Mouse (Mus musculus): ENCODE data around the gene Xrcc4.

The Xrcc4 gene

DNA sequence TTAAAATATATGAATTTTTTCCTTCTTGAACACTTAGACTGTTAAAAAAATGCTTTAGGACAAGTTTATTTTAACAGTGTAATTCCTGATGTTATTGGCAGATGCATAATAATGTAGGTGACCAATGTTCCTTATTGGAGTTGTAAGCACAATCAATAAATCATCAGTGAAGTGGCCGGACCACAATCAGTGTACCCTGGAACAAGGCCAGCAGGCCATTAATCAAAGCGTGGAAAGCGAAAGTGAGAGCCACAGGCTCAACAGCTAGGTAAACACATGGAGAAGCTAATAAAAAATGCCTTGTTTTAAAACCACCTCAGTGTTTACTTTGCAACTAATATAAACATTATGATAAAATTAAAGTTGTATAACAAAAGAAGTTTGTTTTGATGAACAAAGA is 159.9 kb downstream of the Xrcc4 start:
- peak; percentile 55 for DNase-seq

DNA sequence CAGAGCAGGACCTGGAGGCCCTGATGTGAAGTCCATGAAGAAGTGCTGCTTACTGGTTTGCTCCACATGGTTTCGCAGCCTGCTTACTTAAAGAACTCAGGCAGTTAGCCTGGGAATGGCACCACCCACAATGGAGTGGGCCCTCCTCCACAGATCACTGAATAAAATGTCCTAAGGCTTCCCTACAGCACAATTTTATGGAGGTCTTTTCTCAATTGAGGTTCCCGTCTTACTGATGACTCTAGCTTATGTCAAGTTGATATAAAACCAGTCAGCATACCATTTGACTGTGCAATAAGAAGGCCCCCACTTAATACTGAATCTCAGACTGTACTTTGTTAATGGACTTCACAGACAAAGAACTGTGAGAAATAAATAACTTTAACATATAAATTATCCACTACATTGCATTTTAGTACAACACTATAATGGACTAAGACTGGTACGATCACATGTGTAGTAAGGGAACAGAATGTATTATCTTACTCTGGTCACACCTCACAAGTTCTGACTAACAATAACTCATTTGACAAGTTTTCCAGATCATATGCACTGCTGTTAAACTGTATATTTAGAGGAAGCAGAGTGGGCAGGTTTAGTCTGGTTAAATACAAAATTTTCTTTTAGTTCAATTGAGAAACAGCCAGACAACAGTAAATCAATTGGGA is 170.5 kb downstream of the Xrcc4 start:
- DNase-seq: no peak

DNA sequence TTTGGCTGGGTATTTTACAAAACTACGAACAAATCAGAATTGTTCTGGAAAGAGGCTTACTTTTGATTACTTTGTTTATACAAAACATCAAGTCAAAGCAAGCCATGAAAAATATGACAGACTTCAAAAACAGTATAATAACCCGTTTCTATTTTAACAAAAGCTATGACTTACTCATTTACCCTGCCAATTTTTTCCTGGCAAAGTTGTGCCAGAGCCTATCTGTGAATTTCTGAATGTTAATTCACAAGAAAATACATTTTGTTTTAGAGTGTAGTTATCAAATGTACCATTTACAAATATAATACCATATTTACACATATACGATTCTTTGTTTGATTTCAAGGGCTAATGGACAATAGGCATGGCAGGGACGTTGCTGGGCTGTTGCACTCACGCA is 175.1 kb downstream of the Xrcc4 start:
- DNase-seq: no peak

DNA sequence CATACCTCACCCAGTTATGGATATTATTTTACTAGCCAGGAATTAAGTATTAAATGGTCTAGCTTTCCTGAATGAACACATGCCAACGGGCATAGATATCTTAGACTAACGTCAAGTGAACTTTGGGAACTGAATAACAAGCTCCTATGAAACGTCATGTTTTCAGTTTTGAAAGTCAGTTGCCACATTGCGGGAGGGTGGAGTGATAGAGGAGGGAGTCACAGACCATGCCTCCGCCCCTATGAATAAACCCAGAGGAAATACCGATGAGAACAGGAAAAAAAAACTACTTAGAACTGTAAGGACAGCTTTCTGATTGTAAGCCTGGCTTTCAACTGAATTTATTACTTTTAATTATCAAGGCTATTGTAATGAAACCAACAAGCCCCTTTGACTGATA is 175.5 kb downstream of the Xrcc4 start:
- DNase-seq: no peak

DNA sequence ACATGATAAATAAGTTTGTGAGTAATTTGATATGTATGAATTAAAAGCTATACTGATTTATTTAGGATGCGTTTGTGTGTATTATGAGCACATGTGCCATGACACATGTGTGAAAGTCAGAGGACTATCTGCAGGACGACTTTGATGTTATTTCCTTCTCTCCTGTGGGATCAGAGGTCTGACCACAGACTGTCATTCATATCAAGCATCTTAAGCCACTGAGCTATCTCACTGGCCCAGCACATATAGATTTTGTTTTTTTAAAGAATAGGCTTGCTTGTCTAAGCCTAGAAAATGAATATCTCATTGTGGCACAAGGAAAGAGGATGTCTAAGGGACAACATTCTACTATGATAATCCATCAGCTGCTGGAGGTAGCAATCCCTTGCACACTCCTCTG is 183.3 kb downstream of the Xrcc4 start:
- DNase-seq: no peak

DNA sequence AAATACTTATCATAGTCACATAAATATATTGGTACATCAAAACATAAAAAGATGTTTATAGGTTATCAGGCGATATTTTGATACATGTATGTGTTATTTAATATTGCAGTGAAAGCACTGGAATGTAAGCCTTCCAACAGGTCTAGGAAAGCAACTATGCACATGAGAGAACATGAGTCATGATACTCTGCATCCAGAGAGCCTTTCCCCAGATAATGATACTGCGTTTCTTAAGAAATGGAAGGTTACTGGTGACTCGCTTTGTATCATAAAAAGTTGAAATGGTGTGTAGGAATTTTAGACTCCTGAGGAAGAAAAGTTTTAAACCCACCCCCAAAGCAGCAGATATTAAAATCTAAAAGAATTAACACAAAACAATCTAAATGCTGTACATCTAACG is 190.3 kb downstream of the Xrcc4 start:
- DNase-seq: no peak

DNA sequence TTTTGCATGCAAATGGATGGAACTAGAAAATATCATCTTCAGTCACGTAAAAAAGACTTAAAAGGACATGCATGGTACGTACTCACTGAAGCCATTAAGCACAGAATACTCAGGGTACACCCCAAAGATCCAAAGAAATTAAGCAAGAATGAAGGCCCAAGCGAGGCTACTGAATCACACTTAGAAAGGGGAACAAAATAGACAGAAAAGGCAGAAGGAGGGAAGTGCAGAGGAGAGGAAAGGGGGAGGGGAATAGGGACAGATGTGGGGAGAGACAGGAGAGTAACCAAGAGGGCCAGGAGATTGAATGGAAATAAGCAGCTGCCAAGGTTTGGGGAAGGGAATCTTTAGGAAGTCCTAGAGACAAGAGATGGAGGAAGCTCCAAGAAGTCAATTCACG is 197.3 kb downstream of the Xrcc4 start:
- DNase-seq: no peak

DNA sequence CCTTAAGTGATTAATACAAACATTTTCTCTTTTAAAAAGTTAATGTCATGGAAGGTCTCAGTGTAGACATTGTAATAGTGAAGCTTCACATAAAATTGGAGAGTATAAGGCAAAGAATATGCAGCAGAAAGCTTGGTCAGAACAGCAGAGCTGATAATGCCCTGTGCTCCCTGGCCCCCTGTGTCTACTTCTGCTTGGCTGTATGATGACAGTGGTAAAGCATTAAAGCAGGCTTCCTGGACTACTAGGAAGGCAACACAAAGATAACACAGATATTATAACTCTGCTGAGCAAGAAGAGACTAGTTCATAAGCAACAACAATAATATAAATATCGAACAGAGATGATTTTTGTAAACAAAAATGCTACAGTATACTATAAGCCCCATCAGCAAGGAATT is 199.2 kb downstream of the Xrcc4 start:
- DNase-seq: no peak

DNA sequence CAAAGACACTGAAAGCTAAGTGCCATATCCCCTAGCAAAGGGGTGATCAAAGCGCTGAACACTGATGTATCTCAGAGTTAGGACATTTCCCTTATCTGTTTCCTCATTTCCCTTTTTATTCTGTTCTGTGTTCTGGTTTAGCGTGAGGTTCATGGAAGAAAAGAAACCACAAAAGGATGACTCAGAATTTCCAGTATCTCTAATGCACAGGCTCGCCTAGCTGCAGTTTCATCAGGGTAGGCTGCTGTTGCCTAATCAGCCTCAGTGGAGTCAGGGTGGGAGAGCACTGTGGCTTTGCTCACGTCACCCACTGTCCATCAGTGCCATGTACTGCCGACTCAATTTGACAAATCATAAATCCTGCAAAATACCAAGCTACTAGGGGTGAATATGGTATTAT is 200.3 kb downstream of the Xrcc4 start:
- DNase-seq: peak; percentile 19

DNA sequence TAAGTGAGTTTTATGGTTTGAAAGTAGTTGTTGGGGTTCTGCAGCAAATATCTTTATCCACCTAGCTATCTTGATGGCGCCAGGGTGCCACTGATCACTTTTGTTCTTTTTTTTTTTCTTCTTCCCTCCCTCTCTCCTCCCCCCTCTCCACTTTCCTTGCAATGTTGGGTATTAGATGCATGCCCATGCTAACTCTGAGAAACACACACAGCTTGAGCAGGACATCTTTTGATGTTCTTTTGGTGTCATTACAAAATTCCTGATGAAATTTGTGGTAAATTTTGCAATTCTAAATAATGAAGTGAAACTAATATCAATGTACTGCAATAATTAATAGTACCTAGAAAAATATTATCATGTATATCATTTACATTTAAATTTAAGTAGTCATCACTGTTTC is 205.9 kb downstream of the Xrcc4 start:
- DNase-seq: no peak

DNA sequence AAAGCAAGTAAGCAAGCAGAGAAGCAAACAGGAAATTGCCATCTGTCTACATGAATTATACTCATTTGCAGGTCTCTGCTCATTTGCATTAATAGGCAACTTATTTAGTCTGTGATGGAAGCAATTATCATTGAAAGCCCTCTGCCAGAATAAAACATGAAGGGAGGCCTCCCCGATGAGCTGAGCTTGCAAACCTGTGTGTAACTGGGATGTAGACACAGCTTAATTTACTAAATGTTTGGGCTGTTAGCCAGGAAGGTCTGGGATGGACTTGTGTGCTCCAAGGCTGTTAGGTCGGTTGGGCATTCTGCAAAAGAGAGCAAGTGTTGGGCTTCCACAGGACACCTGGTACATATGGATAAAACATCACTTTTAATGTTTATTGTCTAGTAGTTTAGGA is 208.1 kb downstream of the Xrcc4 start:
- DNase-seq: no peak

DNA sequence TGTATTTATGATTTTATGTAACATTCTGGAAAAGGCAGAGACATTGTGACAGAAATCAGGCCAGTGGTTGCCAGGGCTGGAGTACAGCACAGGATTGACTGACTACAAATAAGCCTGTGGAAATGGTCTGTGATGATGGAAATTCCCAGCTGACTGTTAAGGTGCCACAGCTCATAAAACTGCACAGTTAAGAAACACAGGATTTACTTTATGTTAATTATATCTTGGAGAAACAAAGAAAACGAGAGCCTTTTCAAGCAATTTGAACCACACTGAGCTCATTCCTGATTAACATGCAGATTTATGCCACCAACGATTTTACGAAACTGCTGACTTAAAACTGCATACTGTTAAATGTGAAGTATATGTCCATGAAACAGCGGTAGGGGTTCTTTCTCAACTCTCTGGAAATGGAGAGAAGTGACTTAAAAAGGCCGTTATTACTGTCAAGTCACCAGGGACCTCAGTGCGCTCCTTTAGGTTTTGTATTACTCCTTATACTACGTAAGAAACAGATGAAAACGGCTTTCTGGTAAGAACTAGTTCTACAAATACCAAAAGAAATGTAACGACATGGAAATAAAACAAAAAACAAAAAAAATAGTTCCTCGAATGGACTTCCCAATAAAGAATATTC is 210.5 kb downstream of the Xrcc4 start:
- DNase-seq: no peak

DNA sequence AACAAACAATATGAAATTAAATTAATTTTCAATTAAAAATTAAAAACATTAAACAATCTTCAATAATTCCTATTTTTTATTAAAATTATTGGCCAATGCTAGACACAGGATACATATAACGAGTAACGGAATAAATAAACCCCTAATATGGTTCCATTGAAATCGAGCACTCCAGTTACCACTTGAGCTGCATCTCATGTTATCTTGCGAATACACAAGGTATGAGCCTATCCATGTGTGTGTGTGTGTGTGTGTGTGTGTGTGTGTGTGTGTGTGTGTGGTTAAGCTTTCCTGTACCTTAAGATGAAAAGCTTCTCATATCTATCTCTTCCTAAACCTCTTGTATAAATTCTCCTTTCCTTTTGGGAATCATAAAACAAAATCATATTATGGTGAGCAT is 213.9 kb downstream of the Xrcc4 start:
- DNase-seq: no peak

DNA sequence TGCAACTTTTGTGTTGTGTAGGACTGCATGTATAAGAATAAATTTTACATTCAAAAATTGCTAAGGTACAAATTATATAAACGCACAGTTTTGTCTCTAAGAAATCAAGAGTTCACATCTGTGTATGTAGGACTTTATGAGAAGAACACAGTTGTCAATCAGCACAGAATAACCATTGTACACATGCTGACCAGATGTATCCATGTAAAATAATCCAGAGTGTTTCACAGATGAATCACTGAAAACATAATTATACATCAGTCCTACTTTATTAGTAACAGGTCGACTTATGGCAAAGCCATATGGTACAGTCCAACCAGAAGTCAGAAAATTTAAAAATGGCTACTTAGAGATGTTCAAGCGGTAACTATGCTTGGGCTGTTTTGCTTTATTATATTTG is 216.7 kb downstream of the Xrcc4 start:
- no peak for DNase-seq

DNA sequence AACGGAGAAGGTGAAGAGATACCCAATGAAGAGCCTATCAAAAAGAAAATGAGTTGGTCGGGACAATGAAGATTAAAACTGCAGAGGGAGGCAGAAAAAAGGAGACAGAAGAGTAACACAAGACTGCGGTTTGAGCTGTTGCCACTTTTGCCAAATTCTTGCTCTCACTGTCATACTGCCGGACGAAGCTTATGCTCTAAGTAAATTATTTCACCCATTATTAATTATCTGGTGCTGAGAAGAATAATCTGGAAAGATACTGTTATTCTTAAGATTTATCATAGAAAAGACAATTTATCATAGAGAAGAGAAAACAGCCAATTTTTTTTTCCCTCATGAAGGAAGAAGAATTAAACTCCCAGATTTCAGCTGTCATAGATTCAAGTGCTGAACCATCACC is 235.3 kb downstream of the Xrcc4 start:
- no peak for DNase-seq

DNA sequence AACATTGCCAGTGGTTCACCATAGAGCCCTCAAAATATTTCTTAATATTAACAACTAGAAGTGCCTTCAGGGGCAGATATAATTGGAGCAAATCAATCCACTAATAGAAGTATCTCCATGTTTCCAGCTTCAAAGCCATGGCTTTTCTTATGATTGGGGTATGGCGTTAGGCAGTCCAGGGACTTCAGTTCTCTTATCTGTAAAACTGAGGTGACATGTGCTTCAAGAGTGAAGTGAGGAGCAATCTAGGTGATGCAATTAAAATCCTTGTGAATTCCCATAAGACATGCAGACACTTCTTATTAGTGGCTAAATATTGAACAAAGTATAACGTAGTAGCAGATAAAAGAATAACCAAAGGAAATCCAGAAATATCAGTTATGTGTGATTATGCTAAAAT is 238.7 kb downstream of the Xrcc4 start:
- DNase-seq: no peak

DNA sequence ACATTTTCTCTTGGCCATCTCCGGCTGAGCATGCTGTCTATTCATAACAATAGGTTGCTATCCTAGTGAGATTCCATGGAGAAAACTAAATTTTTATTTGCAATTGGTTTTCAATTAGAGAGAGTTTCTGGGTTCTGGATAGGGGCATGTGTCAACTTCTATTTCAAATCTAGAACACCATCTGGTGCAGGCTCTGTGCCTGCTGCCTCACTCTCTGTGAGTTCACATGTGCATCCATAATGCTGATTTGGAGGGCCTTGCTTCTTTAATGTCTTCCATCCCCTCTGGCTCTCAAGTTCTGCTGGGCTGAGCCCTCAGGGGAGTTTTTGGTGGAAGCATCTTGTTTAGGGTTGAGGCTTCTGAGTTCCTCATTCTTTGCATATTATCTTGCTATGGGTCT is 239.5 kb downstream of the Xrcc4 start:
- no peak for DNase-seq

DNA sequence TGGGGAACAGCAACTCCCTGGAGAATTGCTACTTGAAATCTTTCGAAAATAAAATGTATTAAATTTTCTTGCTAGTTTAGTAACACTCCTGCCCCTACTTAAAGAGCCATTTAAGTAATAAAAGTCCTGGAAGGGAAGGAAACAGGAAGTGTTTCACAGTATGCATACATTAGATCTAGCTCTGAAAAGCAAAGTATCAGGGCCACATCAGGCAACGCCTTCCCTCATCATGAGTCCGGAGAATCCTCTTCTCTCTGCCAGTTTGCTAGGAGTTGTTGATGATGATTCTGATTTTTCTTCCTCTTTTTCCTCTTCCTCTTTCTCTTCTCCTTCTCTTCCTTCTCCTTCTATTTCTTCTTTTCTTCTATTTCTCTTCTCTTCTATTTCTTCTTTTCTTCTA is 250.8 kb downstream of the Xrcc4 start:
- no peak for DNase-seq

DNA sequence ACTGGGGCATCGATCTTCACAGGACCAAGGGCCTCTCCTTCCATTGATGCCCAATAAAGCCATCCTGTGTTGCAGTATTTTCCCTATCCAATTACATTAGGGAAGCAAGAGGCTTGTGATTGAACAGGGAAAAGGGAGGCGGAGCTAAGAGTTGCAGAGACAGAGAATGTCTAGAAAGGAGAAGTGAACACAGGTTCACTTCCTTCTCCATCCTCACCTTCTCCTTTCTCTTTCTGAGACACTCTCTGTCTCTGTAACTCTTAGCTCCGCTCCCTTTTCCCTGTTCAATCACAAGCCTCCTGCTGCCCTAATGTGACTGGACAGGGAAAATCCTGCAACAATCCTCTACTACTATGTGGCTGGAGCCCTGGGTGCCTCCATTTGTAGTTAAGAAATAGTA is 254.9 kb downstream of the Xrcc4 start:
- DNase-seq: no peak

DNA sequence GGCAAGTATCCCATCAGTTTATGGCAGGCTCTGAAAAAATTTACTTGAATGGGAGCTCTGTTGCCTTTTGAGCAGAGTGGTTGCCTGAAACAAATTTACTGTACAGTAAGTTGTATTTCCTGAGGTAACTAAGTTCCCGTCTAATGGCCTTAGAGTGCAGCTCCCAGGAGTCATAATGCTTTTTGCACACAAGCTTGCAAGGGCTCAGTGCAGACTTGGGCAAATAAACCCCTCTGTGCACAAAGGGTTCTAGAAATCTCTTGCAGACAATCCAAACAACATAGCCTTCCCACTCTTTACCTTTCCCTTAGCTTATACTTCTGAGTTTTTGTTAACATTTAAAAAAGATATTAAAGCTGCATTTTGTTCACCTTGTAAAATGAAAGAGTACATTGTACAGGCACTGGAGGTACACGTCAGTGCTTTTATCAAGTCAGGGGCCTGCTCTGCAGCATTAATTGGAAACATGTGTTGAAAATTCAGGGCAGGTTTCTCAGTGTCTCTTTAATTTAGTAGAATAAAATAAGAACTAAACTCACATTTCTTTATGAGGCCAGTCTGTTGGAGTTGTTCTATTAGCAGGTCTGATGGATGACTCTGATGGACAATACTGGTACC is 256.2 kb downstream of the Xrcc4 start:
- no peak for DNase-seq

DNA sequence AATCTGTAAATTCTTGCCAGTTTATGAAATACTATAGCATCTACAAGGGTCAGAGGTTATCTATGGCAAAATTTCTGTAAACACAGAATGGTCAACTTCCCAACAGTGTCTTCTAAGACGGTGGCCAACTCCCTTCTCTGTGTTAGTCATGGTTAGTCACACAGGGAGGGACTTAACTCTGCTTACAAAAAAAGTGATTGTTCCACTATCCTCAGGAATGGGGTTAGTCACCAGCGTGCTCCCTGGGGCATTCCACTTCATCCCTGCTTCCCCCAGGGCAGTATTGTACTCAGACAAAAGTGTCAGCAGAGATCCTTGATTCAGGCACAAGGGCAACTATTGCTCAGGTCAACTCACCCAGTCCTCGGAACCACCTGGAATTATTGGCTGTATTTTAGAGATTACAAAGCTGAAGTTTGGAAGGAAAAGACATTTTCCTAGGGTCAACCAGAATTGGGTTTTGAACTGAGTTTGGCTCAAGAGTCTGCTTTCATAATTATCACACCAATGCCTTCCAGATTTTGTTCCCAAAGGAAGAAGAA is 260.9 kb downstream of the Xrcc4 start:
- no peak for DNase-seq

DNA sequence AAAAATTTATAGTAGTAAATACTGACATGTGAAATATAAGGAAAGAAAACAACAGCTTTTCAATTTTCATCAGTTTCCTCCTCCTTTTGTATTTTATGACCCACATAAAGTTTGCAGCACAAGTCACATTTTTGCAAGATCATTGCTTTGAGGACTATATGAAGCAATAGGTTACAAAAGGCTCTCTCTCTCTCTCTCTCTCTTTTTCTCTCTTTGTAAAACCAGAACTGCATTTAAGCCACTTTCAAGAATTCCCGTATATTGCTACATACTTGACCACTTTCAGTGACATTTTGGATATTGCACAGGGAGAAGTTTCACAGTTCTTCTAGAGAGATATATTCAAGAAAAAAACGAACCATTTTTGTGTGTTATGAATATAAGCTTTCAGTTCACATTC is 261.6 kb downstream of the Xrcc4 start:
- no peak for DNase-seq

DNA sequence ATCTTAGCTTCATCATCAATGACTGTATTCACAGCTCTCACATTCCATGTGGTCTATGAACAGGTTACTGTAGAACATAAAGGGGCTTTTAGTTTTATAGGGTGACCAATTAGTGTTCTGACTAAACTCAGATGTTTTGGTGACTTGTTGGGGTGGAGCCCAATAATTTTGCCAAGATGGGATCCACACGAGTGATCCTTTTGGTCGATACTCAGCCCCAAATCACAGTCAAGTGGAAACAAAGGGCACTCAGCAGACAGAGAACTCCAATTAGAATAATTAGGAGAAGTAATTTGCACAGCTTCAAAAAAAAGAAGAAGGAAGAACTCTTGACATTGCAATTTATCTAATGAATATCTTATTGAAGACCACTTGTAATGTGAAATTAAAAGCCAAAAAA is 274.9 kb downstream of the Xrcc4 start:
- no peak for DNase-seq

DNA sequence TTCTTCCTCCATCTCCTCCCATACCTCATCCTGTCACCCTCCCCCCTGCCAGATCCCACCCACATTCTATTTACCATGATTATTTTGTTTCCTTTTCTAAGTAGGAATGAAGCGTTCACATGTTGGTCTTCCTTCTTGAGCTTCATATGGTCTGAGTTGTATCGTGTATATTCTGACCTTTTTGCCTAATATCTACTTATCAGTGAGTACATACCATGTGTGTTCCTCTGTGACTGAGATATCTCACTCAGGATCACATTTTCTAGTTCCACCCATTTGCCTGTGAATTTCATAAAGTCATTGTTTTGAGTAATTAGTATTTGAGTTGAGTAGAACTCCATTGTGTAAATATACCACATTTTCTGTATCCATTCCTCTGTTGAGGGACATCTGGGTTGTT is 277.2 kb downstream of the Xrcc4 start:
- DNase-seq: no peak

DNA sequence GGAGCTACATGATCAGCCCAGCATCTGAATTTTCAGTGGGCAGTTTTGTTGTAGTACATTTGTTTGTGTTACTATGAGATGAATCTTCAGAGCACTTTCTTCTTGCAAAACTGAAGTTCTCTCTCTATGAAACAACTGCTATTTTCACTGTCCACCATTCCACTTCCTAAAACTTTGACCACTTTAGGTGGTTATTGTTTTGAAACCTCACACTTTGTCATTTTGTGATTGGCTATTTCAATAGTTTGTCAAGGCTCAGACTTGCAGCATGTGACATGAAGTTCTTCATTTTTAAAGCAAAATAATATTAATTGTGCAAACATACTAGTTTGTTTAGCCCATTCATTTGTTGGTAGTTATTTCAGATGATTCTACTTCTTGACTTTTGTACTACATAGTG is 280.4 kb downstream of the Xrcc4 start:
- DNase-seq: no peak

Data from lung, postnatal 14 days (tissue).